Mouse (Mus musculus): ENCODE data around the gene Fam219a. TPM values are rescaled to one million over a fixed set of nuclear protein-coding genes. Genes with fewer than 3 reads are reported as not detected.

Fam219a gene
- total and polyA plus RNA-seq, 2 experiments from 2014 or later = 24.1 to 130 TPM

GRCm38 (mm10) chr4:41493464-41494116 is 75.7 kb downstream of the Fam219a start:
- ATAC-seq (ENCODE audit: low FRiP score) (no peak), DNase-seq (ENCODE audit: low spot score) (no peak)
- Histone ChIP-seq H3K27me3 (ENCODE audit: insufficient read depth, low read length) (peaks cover 15% of the 10 kb centered on the region; the same call in 1 of the 2 replicates), H3K9ac (replicated peaks; ENCODE audit: low read length, poor library complexity, severe bottlenecking) (no peak overlapping the region), H3K4me2 (ENCODE audit: low read depth, low read length, poor library complexity, severe bottlenecking) (no peak overlapping the region), H3K36me3 (ENCODE audit: insufficient read depth, low read length) (no peaks in the 10 kb centered on the region), H3K27ac (ENCODE audit: low read depth, low read length) (no peak overlapping the region), H3K4me1 (ENCODE audit: insufficient read depth, low read length) (0 out of 2 replicates have a peak, but pooled peaks cover under 1% of the 10 kb centered on the region), H3K4me3 (ENCODE audit: low read depth, low read length) (no peak overlapping the region), H3K9me3 (ENCODE audit: low read length) (no peaks in the 10 kb centered on the region)
- TF ChIP-seq CTCF (IDR thresholded peaks at IDR 0.05) = no peak
- 80% methylated on average over 3 of the region's 3 CpGs for WGBS

GRCm38 (mm10) chr4:41492951-41493350 is 76.4 kb downstream of the Fam219a start:
- Histone ChIP-seq H3K36me3 (ENCODE audit: insufficient read depth, low read length) (no peaks in the 10 kb centered on the region), H3K4me1 (ENCODE audit: insufficient read depth, low read length) (no peaks in the 10 kb centered on the region), H3K27ac (ENCODE audit: low read depth, low read length) (no peak overlapping the region), H3K9me3 (ENCODE audit: low read length) (no peaks in the 10 kb centered on the region), H3K9ac (replicated peaks; ENCODE audit: low read length, poor library complexity, severe bottlenecking) (no peak overlapping the region), H3K27me3 (ENCODE audit: insufficient read depth, low read length) (peaks cover 11% of the 10 kb centered on the region; the same call in 1 of the 2 replicates), H3K4me2 (ENCODE audit: low read depth, low read length, poor library complexity, severe bottlenecking) (no peak overlapping the region), H3K4me3 (ENCODE audit: low read depth, low read length) (no peak overlapping the region)
- ATAC-seq (ENCODE audit: low FRiP score) (no peak), DNase-seq (ENCODE audit: low spot score) (no peak)
- 87% methylated on average over 7 of the region's 7 CpGs for WGBS
- TF ChIP-seq CTCF (IDR thresholded peaks at IDR 0.05) = no peak

GRCm38 (mm10) chr4:41481601-41482017 is 87.7 kb downstream of the Fam219a start:
- Histone ChIP-seq H3K9me3 (ENCODE audit: low read length) (no peaks in the 10 kb centered on the region), H3K9ac (replicated peaks; ENCODE audit: low read length, poor library complexity, severe bottlenecking) (no peak overlapping the region), H3K27me3 (ENCODE audit: insufficient read depth, low read length) (no peaks in the 10 kb centered on the region), H3K4me2 (ENCODE audit: low read depth, low read length, poor library complexity, severe bottlenecking) (no peak overlapping the region), H3K4me3 (ENCODE audit: low read depth, low read length) (no peak overlapping the region), H3K27ac (ENCODE audit: low read depth, low read length) (no peak overlapping the region), H3K4me1 (ENCODE audit: insufficient read depth, low read length) (no peaks in the 10 kb centered on the region), H3K36me3 (ENCODE audit: insufficient read depth, low read length) (peaks cover 17% of the 10 kb centered on the region)
- ATAC-seq (ENCODE audit: low FRiP score) = no peak
- WGBS = 52% methylated on average over 6 of the region's 6 CpGs
- no peak for TF ChIP-seq CTCF (IDR thresholded peaks at IDR 0.05)
- peak; percentile 58 for DNase-seq (ENCODE audit: low spot score)

GRCm38 (mm10) chr4:41480254-41480653 is 89.1 kb downstream of the Fam219a start:
- H3K27ac ChIP-seq (ENCODE audit: low read depth, low read length) = 0 out of 2 replicates have a peak overlapping the region, but pooled peaks have one; percentile 59
- no peak for TF ChIP-seq CTCF (IDR thresholded peaks at IDR 0.05)
- DNase-seq (ENCODE audit: low spot score) = peak; percentile 70

GRCm38 (mm10) chr4:41479456-41479804 is 89.9 kb downstream of the Fam219a start:
- no peak overlapping the region for H3K4me2 ChIP-seq (ENCODE audit: low read depth, low read length, poor library complexity, severe bottlenecking)
- 61% methylated on average over 1 of the region's 1 CpGs for WGBS
- H3K27ac ChIP-seq (ENCODE audit: low read depth, low read length) = no peak overlapping the region
- no peak overlapping the region for H3K9ac ChIP-seq (replicated peaks; ENCODE audit: low read length, poor library complexity, severe bottlenecking)
- DNase-seq (ENCODE audit: low spot score) = no peak
- no peak for ATAC-seq (ENCODE audit: low FRiP score)
- no peaks in the 10 kb centered on the region for H3K9me3 ChIP-seq (ENCODE audit: low read length)
- H3K27me3 ChIP-seq (ENCODE audit: insufficient read depth, low read length) = no peaks in the 10 kb centered on the region
- no peak overlapping the region for H3K4me3 ChIP-seq (ENCODE audit: low read depth, low read length)
- H3K36me3 ChIP-seq (ENCODE audit: insufficient read depth, low read length) = peaks cover 17% of the 10 kb centered on the region
- TF ChIP-seq CTCF (IDR thresholded peaks at IDR 0.05) = no peak
- H3K4me1 ChIP-seq (ENCODE audit: insufficient read depth, low read length) = no peaks in the 10 kb centered on the region

More at GRCm38 (mm10) chr4:41480254-41480653, 89.1 kb downstream of the Fam219a start:
- Histone ChIP-seq H3K4me1 (ENCODE audit: insufficient read depth, low read length) (no peaks in the 10 kb centered on the region), H3K4me3 (ENCODE audit: low read depth, low read length) (no peak overlapping the region), H3K36me3 (ENCODE audit: insufficient read depth, low read length) (peaks cover 17% of the 10 kb centered on the region), H3K9me3 (ENCODE audit: low read length) (no peaks in the 10 kb centered on the region), H3K27me3 (ENCODE audit: insufficient read depth, low read length) (no peaks in the 10 kb centered on the region), H3K4me2 (ENCODE audit: low read depth, low read length, poor library complexity, severe bottlenecking) (no peak overlapping the region), H3K9ac (replicated peaks; ENCODE audit: low read length, poor library complexity, severe bottlenecking) (no peak overlapping the region)
- WGBS = 76% methylated on average over 8 of the region's 8 CpGs
- no peak for ATAC-seq (ENCODE audit: low FRiP score)

GRCm38 (mm10) chr4:41478751-41479455 is 90.4 kb downstream of the Fam219a start:
- no peaks in the 10 kb centered on the region for H3K27me3 ChIP-seq (ENCODE audit: insufficient read depth, low read length)
- no peak overlapping the region for H3K4me3 ChIP-seq (ENCODE audit: low read depth, low read length)
- no peaks in the 10 kb centered on the region for H3K9me3 ChIP-seq (ENCODE audit: low read length)
- ATAC-seq (ENCODE audit: low FRiP score) = no peak
- no peak overlapping the region for H3K9ac ChIP-seq (replicated peaks; ENCODE audit: low read length, poor library complexity, severe bottlenecking)
- H3K4me1 ChIP-seq (ENCODE audit: insufficient read depth, low read length) = no peaks in the 10 kb centered on the region
- H3K36me3 ChIP-seq (ENCODE audit: insufficient read depth, low read length) = peaks cover 17% of the 10 kb centered on the region
- peak; percentile 21 for DNase-seq (ENCODE audit: low spot score)
- 67% methylated on average over 4 of the region's 4 CpGs for WGBS
- no peak overlapping the region for H3K4me2 ChIP-seq (ENCODE audit: low read depth, low read length, poor library complexity, severe bottlenecking)
- peak; percentile 58 for TF ChIP-seq CTCF (IDR thresholded peaks at IDR 0.05)
- no peak overlapping the region for H3K27ac ChIP-seq (ENCODE audit: low read depth, low read length)

Data from midbrain, postnatal 0 days (tissue).